Mouse (Mus musculus) ovary, adult 2 months (tissue): ENCODE results near the gene Polr2i. TPM values are rescaled to one million over a fixed set of nuclear protein-coding genes. Genes with fewer than 3 reads are reported as not detected.

Experiments used
- polyA plus RNA-seq: library from polyadenylated mRNA; depleted of rRNA; stranded (reverse); fragments of >200 nt; gene quantifications from 2 replicates; pipeline ENCODE4 v1.2.3, GENCODE M21; 2012; rRNA removed

Polr2i gene
- polyA plus RNA-seq = 136 and 192 TPM in 2 replicates

GRCm38 (mm10) chr7:30231669-30232454 lies at the start of gene Polr2i, which contains the start of gene Tbcb:
TSS of gene Polr2i (plus strand) at chr7:30231948.
TSS of gene Tbcb (minus strand) at chr7:30232272.

GRCm38 (mm10) chr7:30183879-30184289 lies 47.9 kb upstream of the Polr2i start, which contains the start of gene Cox7a1:
TSS of gene Cox7a1 (plus strand) at chr7:30184144.

GRCm38 (mm10) chr7:30198481-30198971 lies 33.2 kb upstream of the Polr2i start, which contains the start of gene Capns1:
TSS of gene Capns1 (minus strand) at chr7:30198811.

GRCm38 (mm10) chr7:30235625-30236024 lies 3.9 kb downstream of the Polr2i start, which contains the start of gene Ovol3:
TSS of gene Ovol3 (minus strand) at chr7:30235725.

DNA sequence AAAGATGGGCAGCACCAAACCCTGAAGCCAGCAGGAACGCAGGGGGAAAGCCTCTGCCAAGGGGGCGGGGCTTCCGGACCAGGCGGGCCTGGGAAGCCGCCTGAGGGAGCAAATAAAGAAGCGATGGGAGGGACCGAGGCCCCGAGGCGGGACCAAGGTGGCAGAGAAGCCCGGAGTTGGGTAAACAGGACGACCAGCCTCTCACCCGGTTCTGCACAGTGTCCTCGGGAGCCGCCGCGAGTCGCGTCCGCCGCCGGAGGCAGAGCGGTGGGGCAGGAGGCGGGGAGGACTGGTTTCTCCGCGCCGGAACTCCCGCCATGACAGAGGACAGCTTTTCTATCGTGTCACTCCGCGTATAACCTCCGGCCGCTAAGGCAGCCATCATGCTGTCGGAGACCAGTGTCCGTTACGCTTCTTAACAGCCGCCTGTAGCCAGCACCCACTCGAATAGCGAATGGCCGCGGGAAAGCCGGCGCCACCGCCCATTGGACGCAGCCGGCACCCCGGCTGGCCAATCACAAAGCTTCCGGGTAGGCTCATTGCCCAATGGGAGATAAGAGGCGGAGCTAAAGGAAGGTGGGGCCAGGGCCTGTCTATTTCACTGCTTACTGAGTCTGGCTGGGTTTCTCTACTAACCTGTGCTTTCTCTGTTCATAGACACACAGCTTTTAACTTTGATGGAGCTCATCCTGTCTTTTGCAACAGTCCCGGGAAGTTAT lies 48.4 kb downstream of the Polr2i start, which contains the start of the genes Thap8 and Wdr62:
Thap8 (plus strand) TSS at position 144 of the 719 bp plus-strand sequence.
Wdr62 (minus strand) TSS at position 469 of the 719 bp plus-strand sequence.

Other genes starting within 250 kb of the Polr2i start
- gene Zfp568, start 248.0 kb upstream of the Polr2i start, polyA plus RNA-seq = 6.6 TPM in 2 replicates
- 3.5 TPM in 2 replicates for gene Zfp14, start 180.6 kb upstream of the Polr2i start, polyA plus RNA-seq
- 0.25 and 0.52 TPM in 2 replicates for gene Zfp82, start 159.0 kb upstream of the Polr2i start, polyA plus RNA-seq
- gene Gm26920, start 141.5 kb upstream of the Polr2i start, polyA plus RNA-seq = 0.17 TPM in 1 of 2 replicates, not detected in the other
- gene Zfp566, start 141.4 kb upstream of the Polr2i start, polyA plus RNA-seq = 1.4 and 1.5 TPM in 2 replicates
- 16.3 and 17.8 TPM in 2 replicates for gene Zfp260, start 137.2 kb upstream of the Polr2i start, polyA plus RNA-seq
- gene Zfp382, start 110.0 kb upstream of the Polr2i start, polyA plus RNA-seq = 1.4 and 1.6 TPM in 2 replicates
- gene Zfp146, start 62.2 kb upstream of the Polr2i start, polyA plus RNA-seq = 15.8 and 17.8 TPM in 2 replicates
- gene Cox7a1, start 47.8 kb upstream of the Polr2i start, polyA plus RNA-seq = 5.5 and 7.1 TPM in 2 replicates
- gene Capns1, start 33.1 kb upstream of the Polr2i start, polyA plus RNA-seq = 713 and 1,238 TPM in 2 replicates
- 61.2 and 66.3 TPM in 2 replicates for gene Tbcb, start 324 bp downstream of the Polr2i start, polyA plus RNA-seq
- not detected in 2 replicates for gene Ovol3, start 3.8 kb downstream of the Polr2i start, polyA plus RNA-seq
- 0.30 and 0.32 TPM in 2 replicates for gene Thap8, start 48.1 kb downstream of the Polr2i start, polyA plus RNA-seq
- gene Wdr62, start 48.5 kb downstream of the Polr2i start, polyA plus RNA-seq = 28.0 and 38.0 TPM in 2 replicates
- gene Clip3, start 59.8 kb downstream of the Polr2i start, polyA plus RNA-seq = 34.0 and 48.6 TPM in 2 replicates
- 232 and 247 TPM in 2 replicates for gene Alkbh6, start 76.8 kb downstream of the Polr2i start, polyA plus RNA-seq
- gene Syne4, start 82.9 kb downstream of the Polr2i start, polyA plus RNA-seq = 46.3 and 55.1 TPM in 2 replicates
- gene E130208F15Rik, start 89.8 kb downstream of the Polr2i start, polyA plus RNA-seq = 1.1 and 1.9 TPM in 2 replicates
- gene Sdhaf1, start 91.9 kb downstream of the Polr2i start, polyA plus RNA-seq = 30.7 and 44.4 TPM in 2 replicates
- gene Lrfn3, start 130.8 kb downstream of the Polr2i start, polyA plus RNA-seq = 32.0 and 32.3 TPM in 2 replicates
- gene Tyrobp, start 181.8 kb downstream of the Polr2i start, polyA plus RNA-seq = 122 and 192 TPM in 2 replicates
- gene Hcst, start 187.9 kb downstream of the Polr2i start, polyA plus RNA-seq = 10.0 and 17.3 TPM in 2 replicates
- gene Nfkbid, start 189.8 kb downstream of the Polr2i start, polyA plus RNA-seq = 2.7 and 3.1 TPM in 2 replicates
- 8.6 and 11.4 TPM in 2 replicates for gene Aplp1, start 213.6 kb downstream of the Polr2i start, polyA plus RNA-seq
- not detected in 2 replicates for gene Kirrel2, start 225.7 kb downstream of the Polr2i start, polyA plus RNA-seq
- gene Nphs1, start 226.4 kb downstream of the Polr2i start, polyA plus RNA-seq = not detected in 2 replicates